Mouse (Mus musculus) thymus, postnatal 0 days (tissue): ENCODE measurements around the gene Tbc1d10a. TPM values are rescaled to one million over a fixed set of nuclear protein-coding genes. Genes with fewer than 3 reads are reported as not detected.
A peak's percentile ranks its signal among the peaks of the same experiment; 100 is the strongest.
"Not testable (repeated sequence)": the region's sequence is repeated elsewhere in the genome, so short reads cannot be mapped to it uniquely, and the experiment has no call there.

Source experiments
- DNase-seq: peaks from one replicate; pipeline ENCODE4 v3.0.0-alpha.2; 2015; ENCODE audit warnings: low spot score
- polyA plus RNA-seq: library from polyadenylated mRNA; unstranded; fragments of >200 nt; fragmentation: Nextera tagmentation; extraction: Ambion mirVana; gene quantifications from 2 replicates; pipeline ENCODE4 v1.2.1, GENCODE M21; 2015

Tbc1d10a gene
- polyA plus RNA-seq, 1 experiment from 2014 or later, result 50.1 TPM

DNA sequence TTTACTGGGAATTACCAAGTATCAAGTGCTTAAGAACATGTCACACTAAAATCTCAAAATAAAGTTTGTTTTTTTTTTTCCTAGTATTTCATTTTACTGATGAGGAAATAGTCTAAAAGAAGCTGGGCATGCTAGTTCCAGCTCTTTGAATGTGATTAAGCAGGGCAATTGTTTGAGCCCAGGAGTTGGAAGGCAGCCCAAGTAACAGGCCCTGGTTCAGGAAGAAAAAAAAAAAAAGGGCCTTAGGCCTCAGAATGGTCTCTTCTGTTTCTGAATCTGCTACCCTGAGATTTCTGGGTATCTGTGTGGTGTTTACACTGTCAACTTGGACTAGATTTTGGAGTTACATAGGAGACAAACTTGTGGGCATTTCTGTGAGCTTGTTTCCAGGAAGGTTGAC lies 3.1 kb upstream of the Tbc1d10a start:
- no peak for DNase-seq

GRCm38 (mm10) chr11:4184251-4184952 lies 2.2 kb upstream of the Tbc1d10a start:
- no peak for DNase-seq

DNA sequence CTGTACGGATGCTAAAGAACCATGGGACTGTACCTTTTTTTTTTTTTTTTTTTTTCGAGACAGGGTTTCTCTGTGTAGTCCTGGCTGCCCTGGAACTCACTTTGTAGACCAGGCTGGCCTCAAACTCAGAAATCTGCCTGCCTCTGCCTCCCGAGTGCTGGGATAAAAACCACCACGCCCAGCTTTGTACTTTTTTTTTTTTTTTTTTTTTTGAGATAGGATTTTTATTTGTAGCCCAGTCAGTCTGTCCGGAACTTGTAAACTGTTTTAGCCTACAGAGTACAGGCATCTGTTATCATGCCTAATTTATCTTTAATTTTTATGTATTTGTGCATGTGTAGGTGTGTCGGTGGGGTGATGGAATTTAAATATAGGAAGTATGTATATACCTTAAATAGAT lies 1.1 kb upstream of the Tbc1d10a start:
- DNase-seq, result not testable (repeated sequence)

DNA sequence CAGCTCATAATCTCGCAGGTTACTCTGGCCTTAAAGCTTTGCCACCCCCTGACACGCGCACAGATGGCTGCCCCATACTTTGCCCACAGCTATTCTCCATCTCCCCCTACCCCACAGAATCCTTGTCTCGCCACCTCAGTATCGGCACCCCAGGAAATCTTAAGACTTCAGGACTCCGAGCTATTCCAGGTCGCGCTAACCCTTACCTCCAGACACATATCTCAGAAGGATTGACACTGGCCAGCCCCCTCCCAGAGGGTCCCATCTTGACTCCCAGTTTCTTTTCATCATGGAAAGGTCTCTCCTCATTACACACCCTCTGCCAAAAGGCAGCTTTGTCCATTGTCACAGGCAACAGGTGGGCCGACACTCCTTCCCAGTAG lies 720 bp downstream of the Tbc1d10a start:
- no peak for DNase-seq

GRCm38 (mm10) chr11:4189182-4189581 lies 2.6 kb downstream of the Tbc1d10a start:
- DNase-seq, result no peak

DNA sequence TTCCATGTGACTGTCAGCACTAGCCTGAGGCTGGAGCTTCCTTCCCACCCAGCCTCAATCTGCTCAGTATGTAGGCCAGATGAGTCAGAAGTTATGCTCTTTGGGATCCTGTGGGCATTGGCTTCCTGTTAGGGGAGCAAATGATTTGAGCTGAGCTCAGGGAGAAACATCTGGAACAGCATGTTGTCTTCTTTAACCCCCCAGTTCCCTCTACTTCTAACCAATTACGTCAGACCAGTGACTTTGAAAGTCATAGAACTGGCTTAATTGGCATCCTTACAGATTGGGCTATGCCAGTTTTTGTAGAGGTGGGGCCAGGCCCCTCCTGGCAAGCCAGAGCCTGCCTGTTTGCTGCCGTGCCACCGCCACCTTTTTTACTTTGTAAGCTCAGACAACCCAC lies 4.1 kb downstream of the Tbc1d10a start:
- no peak for DNase-seq

GRCm38 (mm10) chr11:4192757-4193156 lies 6.2 kb downstream of the Tbc1d10a start:
- DNase-seq, result no peak

GRCm38 (mm10) chr11:4193420-4193819 lies 6.8 kb downstream of the Tbc1d10a start:
- DNase-seq, result no peak

DNA sequence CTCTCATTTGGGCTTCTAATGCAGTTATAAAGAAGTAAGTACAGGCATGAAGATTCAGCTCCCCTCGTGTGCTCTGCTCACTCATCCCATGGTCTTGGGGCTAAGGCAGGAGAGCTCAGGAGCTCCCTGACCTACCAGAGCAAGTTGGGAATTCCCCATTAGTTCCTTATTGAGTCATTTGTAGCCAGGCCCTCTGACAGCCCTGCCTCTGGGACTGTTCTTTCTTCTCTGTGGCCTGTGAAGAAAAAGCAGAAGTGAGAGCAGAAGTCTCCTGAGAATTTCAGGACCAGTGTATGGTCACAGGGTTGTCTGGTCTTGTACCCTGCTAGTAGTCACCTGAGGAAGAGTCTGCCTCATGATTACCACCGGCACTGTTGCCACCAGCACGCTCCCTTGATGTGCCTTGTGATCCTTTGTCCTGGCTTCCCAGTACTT lies 9.0 kb downstream of the Tbc1d10a start:
- no peak for DNase-seq

GRCm38 (mm10) chr11:4196636-4197035 lies 10.0 kb downstream of the Tbc1d10a start:
- no peak for DNase-seq

DNA sequence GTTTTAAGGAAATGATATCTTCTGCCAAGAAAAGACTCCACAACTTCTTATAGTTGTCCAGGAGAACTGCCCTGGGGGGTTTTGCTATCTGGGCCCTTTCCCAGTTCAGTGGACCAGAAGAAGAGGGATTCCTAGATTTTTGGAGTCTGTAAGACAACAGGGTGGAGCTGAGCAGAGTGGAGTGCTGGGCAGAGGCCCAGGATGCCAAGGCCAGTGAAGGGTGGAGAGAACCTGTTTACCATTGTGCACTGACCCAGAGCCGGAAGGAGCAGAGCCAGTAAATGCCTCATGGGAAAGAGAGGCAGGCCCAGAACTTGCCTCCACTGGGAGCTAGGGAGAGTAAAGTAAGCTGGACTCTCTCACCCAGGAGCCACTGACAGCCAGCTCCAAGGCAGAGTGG lies 11.1 kb downstream of the Tbc1d10a start:
- no peak for DNase-seq

- no peak for DNase-seq
Observed at GRCm38 (mm10) chr11:4201981-4202700, 15.6 kb downstream of the Tbc1d10a start.

DNA sequence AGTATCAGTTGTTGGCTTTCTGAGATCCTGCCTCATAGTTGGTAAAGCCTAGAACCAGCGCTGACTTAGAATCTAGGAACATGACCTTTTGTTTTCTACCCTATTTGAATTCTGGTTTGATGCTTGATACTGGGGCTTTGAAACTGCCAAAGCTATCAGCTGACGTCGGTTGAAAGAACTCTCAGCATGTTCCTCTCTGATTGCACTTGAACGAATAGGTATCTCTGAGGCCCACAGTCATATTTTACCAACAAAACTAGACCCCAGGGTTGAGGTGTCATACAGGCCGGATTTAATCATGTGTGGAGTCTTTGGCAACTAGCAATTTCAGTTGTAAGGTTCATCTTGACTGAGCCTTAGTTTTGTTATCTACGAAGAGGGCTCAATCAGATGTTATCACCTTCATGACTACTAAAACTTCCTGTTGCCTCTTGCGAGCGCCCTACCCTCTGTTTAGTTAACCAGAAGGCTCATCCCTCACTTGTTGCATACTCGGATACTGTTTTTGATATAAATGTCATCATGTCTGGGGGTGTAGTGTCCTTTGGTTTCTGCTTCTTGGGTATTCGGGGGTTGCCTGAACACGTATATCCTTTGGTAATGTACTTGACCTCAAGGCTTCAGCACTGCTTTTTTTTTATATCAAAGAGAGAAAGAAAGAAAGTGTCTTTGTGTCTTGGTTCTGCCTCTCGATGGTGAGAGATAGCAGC lies 16.6 kb downstream of the Tbc1d10a start:
- peak; percentile 42 for DNase-seq

DNA sequence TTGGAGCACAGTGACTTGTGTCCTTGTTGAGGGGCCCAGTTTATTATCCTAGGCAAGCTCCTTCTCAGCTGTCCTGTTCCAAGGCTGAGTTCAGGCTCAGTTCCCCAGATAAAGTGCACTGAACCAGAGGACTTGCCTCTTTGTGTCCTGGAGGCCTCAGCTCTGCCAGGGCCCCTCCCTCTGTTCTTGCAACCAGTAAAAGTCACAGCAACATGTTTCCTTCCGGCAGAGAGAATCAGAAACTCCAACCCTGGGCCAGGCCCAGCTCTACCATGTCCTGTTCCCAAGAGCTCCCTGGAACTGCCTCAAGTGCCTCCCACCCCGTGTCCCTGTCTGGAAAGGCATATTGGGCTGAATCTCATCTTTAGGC lies 17.1 kb downstream of the Tbc1d10a start:
- peak; percentile 53 for DNase-seq

DNA sequence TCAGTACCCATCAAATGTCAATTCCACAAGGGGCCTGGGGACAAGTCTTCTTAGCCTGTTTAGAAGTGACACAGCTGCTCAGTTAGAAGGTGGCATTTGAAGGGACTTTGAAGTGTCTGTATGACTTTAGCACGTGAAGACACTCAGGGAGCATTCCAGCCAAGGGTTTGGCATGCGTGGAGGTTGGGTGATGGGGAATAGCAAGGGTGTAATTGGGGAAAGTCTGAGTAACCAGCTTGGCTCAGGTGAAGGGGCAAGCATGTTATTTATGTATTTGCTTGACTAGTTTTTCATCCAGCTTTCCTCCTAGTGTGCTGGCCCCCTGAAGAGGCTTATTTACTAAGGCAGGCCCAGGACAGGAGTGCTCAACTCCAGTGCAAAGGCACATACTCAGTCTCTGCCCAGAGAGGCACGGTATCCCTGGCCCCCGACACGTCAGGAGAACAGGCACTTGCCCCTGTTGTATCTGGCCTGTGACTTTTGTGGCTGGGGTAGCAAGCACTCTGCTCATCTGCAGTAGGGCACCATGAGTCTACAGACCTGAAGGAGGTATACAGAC lies 18.6 kb downstream of the Tbc1d10a start:
- no peak for DNase-seq

- no peak for DNase-seq
Observed at GRCm38 (mm10) chr11:4205951-4206350, 19.4 kb downstream of the Tbc1d10a start.

DNA sequence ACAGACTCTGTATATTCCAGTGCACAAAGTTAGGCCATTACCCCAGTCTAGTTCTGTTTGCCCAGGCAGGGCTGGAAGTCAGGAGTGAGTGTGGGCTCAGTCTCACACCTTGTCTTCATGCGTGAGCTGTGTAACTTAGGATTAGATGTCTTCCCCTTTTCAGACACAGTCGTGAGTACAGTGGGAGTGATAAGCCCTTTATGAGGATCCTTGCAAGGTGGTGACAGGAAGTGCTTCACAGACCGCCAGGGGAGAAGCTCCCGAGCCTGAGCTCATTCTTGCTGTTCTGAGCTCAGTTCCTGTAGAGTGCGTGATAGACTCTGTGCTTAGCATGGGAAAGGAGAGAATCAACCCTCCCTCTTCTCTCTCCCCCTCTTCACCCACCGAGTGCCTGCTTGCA lies 20.0 kb downstream of the Tbc1d10a start:
- DNase-seq, result peak; percentile 73

GRCm38 (mm10) chr11:4207655-4208054 lies 21.1 kb downstream of the Tbc1d10a start:
- no peak for DNase-seq

DNA sequence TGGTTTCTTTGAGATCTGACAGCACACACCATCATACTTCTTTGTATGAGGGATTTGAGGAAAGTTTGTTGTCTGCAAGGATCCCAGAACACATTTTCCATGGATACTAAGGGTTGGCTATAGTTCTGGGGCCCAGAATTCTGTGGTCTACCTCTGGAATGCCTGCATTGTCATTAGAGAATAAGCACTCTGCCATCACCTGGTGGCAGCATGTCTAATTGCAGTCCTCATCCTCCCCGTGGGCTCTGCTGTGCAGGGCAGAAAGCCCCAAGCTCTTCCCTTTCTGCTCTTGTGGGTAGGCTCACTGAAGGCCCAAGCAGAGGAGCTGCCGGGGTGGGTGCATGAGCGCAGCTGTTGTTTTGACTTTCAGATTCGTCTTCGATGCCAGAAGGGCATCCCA lies 23.0 kb downstream of the Tbc1d10a start:
- DNase-seq, result peak; percentile 31

DNA sequence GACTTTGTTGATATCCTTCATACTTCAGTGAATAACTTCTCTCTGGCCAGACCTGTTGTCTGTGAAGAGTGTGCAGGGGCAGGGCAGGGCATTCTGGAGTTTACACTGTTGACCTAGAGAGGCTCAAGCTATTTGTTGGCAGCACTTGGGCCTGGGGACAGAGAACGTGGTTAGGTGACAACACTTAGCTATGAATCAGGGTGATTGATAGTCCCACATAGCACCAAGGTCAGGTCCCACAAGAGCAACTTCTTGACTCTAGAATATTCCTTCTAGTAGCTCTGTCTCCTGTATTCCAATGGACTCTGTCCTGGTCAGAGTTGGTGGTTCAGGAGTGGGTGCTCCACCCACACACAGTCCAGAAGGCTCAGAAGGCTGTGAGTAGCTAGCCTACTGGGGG lies 24.2 kb downstream of the Tbc1d10a start:
- no peak for DNase-seq

DNA sequence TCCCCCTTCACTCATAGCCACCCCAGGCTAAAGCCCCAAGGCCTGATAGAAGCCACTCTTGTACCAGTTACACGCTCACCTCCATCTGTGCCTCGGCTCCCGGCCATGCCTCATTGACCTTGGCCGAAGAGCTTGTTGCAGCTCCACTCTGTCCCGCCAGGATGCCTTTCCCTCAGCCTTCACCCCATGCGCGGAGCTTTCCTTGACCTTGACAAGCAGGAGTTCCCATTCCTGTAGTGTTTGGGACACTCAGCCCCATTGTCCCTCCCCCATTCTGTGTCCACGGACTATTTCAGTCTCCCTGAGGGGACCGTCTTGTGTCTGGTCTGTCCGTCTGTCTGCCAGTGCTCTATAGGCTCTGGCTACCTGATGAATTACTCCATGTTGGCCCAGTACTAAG lies 26.5 kb downstream of the Tbc1d10a start:
- no peak for DNase-seq

DNA sequence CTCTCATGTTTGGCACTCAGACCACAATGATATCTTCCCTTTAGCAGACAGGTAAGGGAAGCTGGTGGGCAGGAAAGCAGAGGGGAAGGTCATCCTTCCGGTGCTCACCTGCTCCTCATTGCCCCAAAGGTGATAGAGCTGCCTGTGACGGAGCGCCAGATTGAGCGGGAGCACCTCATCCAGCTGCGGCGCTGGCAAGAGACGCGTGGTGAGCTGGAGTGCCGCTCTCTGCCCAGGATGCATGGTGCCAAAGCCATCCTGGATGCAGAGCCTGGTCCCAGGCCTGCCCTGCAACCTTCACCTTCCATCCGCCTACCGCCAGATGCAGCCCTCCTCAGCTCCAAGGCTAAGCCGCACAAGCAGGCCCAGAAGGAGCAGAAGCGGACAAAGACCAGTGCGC lies 28.0 kb downstream of the Tbc1d10a start:
- DNase-seq, result no peak
